Mouse (Mus musculus) brain, embryonic 14.5 days (tissue): ENCODE measurements at regions not wholly inside any gene's neighbourhood (a gene's known extent, or its start where the extent isn't known, plus 50 kb on each side); places are given as distances from the start of the nearest gene placed in this dataset.

Experiments used
- CTCF ChIP-seq: fragments of 200-500 bp; IDR thresholded peaks from 2 replicates; pipeline ENCODE4 v1.5.1; 2012; ENCODE audit warnings: inconsistent platforms, mild to moderate bottlenecking, moderate library complexity, borderline replicate concordance; ENCODE audit not compliant: insufficient read depth, insufficient read length; ENCODE audit errors: extremely low read depth
- POLR2A ChIP-seq: fragments of 200-500 bp; IDR thresholded peaks from 2 replicates; pipeline ENCODE4 v1.6.1; 2012; ENCODE audit warnings: mild to moderate bottlenecking, inconsistent platforms, borderline replicate concordance; ENCODE audit not compliant: poor library complexity, insufficient read depth, insufficient read length, severe bottlenecking; ENCODE audit errors: extremely low read depth

GRCm38 (mm10) chr8:88431389-88431788 lies 69.4 kb upstream of the Brd7 start:
- no peak for TF ChIP-seq POLR2A
- TF ChIP-seq CTCF: no peak
